Mouse (Mus musculus): ENCODE results near the gene Ascc1. TPM values are rescaled to one million over a fixed set of nuclear protein-coding genes. Genes with fewer than 3 reads are reported as not detected.
"Not testable (repeated sequence)": the region's sequence is repeated elsewhere in the genome, so short reads cannot be mapped to it uniquely, and the experiment has no call there.

Ascc1 gene
- polyA plus RNA-seq, 1 experiment from 2014 or later = 34.7 TPM

- peak overlapping the region; percentile 70 for H3K4me3 ChIP-seq
- H3K4me1 ChIP-seq = peaks cover 29% of the 10 kb centered on the region
- H3K36me3 ChIP-seq (replicated peaks) = peaks cover 26% of the 10 kb centered on the region
- not testable (repeated sequence) for H3K27me3 ChIP-seq (ENCODE audit: poor library complexity, severe bottlenecking); H3K27ac ChIP-seq; DNase-seq (ENCODE audit: extremely low spot score, low spot score); H3K9me3 ChIP-seq
- WGBS = 93% methylated on average over 8 of the region's 8 CpGs
These were observed 942 bp upstream of the Ascc1 start for GRCm38 (mm10) chr10:60001663-60002062.

- no peak for DNase-seq (ENCODE audit: extremely low spot score, low spot score)
- H3K9me3 ChIP-seq = no peaks in the 10 kb centered on the region
- H3K27me3 ChIP-seq (ENCODE audit: poor library complexity, severe bottlenecking) = no peaks in the 10 kb centered on the region
- WGBS = 7% methylated on average over 12 of the region's 12 CpGs
- H3K36me3 ChIP-seq (replicated peaks) = peaks cover 23% of the 10 kb centered on the region
- H3K4me3 ChIP-seq = peak overlapping the region; percentile 70
- H3K4me1 ChIP-seq = peaks cover 29% of the 10 kb centered on the region
- H3K27ac ChIP-seq = peak overlapping the region; percentile 96
These were observed 402 bp upstream of the Ascc1 start for GRCm38 (mm10) chr10:60002203-60002602.

DNA sequence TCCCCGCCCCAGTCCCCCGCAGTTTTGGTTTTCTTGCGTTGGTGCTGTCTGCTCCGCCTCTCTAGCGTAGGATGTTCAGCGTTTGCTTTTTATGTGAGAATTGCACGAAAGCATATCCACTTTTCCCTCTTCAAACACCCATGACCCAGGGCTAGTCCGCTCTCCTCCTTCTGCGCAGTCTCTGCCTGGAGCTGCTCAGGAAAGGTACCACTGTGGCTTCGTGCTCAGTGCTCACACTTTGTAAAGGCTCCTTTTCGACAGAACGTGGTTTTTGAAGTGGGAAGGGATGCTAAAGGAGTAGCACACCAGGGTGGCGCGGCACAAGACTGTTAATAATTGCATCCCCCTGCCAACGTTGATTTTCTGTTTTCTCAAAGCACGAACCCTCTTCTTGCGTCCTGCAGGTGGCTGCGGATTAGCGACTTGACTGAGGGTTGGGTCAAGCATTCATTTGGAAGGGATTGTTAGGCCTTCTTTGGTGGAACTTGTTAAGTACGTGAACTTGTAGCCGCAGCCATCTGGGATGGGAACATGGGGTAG, 678 bp downstream of the Ascc1 start:
- Histone ChIP-seq H3K4me3 (peak overlapping the region; percentile 70), H3K27me3 (ENCODE audit: poor library complexity, severe bottlenecking) (no peaks in the 10 kb centered on the region), H3K36me3 (replicated peaks) (peaks cover 34% of the 10 kb centered on the region), H3K4me1 (peaks cover 29% of the 10 kb centered on the region), H3K9me3 (no peaks in the 10 kb centered on the region), H3K27ac (peak overlapping the region; percentile 96)
- WGBS = under 1% methylated on average over 21 of the region's 21 CpGs
- DNase-seq (ENCODE audit: extremely low spot score, low spot score) = no peak

DNA sequence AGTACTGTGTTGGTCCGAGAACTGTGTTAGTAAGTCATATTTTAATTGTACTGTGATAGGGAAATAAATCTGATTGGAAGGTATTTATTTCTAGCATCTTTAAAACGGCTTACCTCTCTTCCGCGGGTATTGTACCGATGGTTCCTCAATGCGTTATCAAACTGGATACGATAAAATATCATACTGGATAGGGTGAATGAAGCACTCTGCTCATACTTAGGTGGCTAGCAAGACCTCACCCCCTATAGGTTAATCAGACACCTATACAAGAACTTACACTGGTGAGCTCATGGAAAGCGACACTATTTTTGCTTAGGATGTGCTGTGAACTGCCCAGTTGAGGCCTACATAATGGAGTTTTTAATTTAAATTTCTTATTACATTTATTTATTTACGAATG, 1.2 kb downstream of the Ascc1 start:
- H3K4me3 ChIP-seq = peak overlapping the region; percentile 70
- peaks cover 29% of the 10 kb centered on the region for H3K4me1 ChIP-seq
- no peaks in the 10 kb centered on the region for H3K27me3 ChIP-seq (ENCODE audit: poor library complexity, severe bottlenecking)
- DNase-seq (ENCODE audit: extremely low spot score, low spot score) = no peak
- peak overlapping the region; percentile 96 for H3K27ac ChIP-seq
- peaks cover 40% of the 10 kb centered on the region for H3K36me3 ChIP-seq (replicated peaks)
- 78% methylated on average over 9 of the region's 9 CpGs for WGBS
- no peaks in the 10 kb centered on the region for H3K9me3 ChIP-seq

- no peak for DNase-seq (ENCODE audit: extremely low spot score, low spot score)
- H3K4me1 ChIP-seq = peaks cover 29% of the 10 kb centered on the region
- no peaks in the 10 kb centered on the region for H3K27me3 ChIP-seq (ENCODE audit: poor library complexity, severe bottlenecking)
- WGBS = 62% methylated on average over 2 of the region's 2 CpGs
- no peaks in the 10 kb centered on the region for H3K9me3 ChIP-seq
- H3K36me3 ChIP-seq (replicated peaks) = peaks cover 36% of the 10 kb centered on the region
- H3K27ac ChIP-seq = no peak overlapping the region
- no peak overlapping the region for H3K4me3 ChIP-seq
These were observed 2.7 kb downstream of the Ascc1 start for GRCm38 (mm10) chr10:60005264-60005663.

DNA sequence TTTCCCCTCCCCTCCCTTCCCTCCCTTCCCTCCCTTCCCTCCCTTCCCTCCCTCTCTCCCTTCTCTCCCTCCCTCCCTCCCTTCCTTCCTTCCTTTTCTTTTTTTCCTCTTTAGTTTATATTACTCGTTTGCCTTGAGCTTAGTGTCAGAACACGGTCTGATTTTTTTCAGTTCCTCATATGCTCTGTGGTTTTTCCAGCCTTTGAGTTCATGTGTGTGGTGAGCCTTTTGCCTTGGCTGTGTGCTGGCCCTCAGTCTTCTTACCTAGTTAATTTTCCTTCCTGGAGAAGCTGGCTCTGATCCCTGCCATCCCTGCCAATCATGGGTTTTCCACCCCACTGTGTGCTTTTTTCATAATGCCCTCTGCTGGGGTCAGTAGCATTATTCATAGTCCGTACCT, 6.5 kb downstream of the Ascc1 start:
- Histone ChIP-seq H3K27me3 (ENCODE audit: poor library complexity, severe bottlenecking) (no peaks in the 10 kb centered on the region), H3K9me3 (no peaks in the 10 kb centered on the region), H3K4me3 (no peak overlapping the region), H3K4me1 (peaks cover 5% of the 10 kb centered on the region), H3K36me3 (replicated peaks) (peaks cover 43% of the 10 kb centered on the region), H3K27ac (no peak overlapping the region)
- WGBS = 97% methylated on average over 3 of the region's 3 CpGs
- DNase-seq (ENCODE audit: extremely low spot score, low spot score) = no peak

- WGBS = 94% methylated on average over 6 of the region's 6 CpGs
- Histone ChIP-seq H3K36me3 (replicated peaks) (peaks cover 55% of the 10 kb centered on the region), H3K4me1 (no peaks in the 10 kb centered on the region)
These were observed 13.6 kb downstream of the Ascc1 start for GRCm38 (mm10) chr10:60016223-60016622.

DNA sequence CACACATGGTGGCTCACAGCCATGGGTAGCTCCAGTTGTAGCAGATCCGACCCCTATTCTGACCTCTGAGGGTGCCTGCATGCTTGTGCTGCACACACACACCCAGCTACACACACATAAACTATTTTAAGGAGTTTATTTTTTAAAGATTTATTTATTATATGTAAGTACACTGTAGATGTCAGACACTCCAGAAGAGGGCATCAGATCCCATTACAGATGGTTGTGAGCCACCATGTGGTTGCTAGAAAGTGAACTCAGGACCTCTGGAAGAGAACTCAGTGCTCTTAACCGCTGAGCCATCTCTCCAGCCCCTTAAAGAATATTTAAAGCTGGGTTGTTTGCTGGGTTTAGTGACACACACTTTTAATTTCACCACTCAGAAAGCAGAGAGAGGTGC, 16.7 kb downstream of the Ascc1 start:
- 86% methylated on average over 2 of the region's 2 CpGs for WGBS

More at GRCm38 (mm10) chr10:60016223-60016622, 13.6 kb downstream of the Ascc1 start:
- Histone ChIP-seq H3K9me3 (no peaks in the 10 kb centered on the region), H3K4me3 (no peak overlapping the region), H3K27me3 (ENCODE audit: poor library complexity, severe bottlenecking) (no peaks in the 10 kb centered on the region), H3K27ac (no peak overlapping the region)
- no peak for DNase-seq (ENCODE audit: extremely low spot score, low spot score)

GRCm38 (mm10) chr10:60023751-60024150, 21.1 kb downstream of the Ascc1 start:
- Histone ChIP-seq H3K27ac (no peak overlapping the region), H3K27me3 (ENCODE audit: poor library complexity, severe bottlenecking) (no peaks in the 10 kb centered on the region), H3K4me1 (peaks cover 26% of the 10 kb centered on the region), H3K36me3 (replicated peaks) (peaks cover 30% of the 10 kb centered on the region), H3K9me3 (no peaks in the 10 kb centered on the region), H3K4me3 (no peak overlapping the region)
- no peak for DNase-seq (ENCODE audit: extremely low spot score, low spot score)
- 94% methylated on average over 1 of the region's 1 CpGs for WGBS

More for the DNA sequence above, 16.7 kb downstream of the Ascc1 start:
- H3K9me3 ChIP-seq = no peaks in the 10 kb centered on the region
- H3K36me3 ChIP-seq (replicated peaks) = peaks cover 56% of the 10 kb centered on the region
- DNase-seq (ENCODE audit: extremely low spot score, low spot score) = no peak
- no peaks in the 10 kb centered on the region for H3K27me3 ChIP-seq (ENCODE audit: poor library complexity, severe bottlenecking)
- H3K4me1 ChIP-seq = no peaks in the 10 kb centered on the region
- no peak overlapping the region for H3K4me3 ChIP-seq
- H3K27ac ChIP-seq = no peak overlapping the region

DNA sequence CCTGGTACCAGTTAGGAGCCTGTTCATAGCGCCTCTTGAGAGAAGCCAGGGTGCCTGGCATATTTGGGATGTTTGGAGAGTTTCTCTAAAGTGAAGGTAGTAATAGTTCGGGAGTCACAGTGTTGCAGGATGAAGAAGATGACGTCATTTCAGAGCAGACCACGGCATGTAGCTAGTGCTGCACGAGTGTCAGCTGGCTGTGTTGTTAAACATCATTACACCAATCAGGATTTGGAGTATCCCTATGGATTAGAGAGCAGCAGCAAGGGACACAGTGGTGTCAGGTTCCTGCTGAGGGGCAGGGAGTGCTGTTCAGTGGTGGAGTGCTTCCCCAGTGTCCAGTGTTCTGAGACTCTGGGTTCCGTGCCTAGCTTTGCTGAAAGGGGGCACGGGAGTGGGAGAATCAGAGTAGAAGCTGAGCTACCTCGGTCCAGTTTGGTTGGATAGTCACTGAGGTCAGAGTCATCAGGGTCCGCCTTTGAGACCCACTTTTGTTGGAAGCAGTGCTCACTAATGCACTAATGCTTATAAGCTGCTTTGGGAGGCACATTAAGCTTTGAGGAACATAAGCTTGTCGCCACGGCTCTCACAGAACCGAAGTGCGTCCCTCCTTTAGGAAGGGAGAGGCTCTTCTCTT, 24.3 kb downstream of the Ascc1 start:
- Histone ChIP-seq H3K4me3 (no peak overlapping the region), H3K27ac (peak overlapping the region; percentile 27; the same call in 1 of the 2 replicates), H3K27me3 (ENCODE audit: poor library complexity, severe bottlenecking) (no peaks in the 10 kb centered on the region), H3K4me1 (peaks cover 36% of the 10 kb centered on the region), H3K9me3 (no peaks in the 10 kb centered on the region), H3K36me3 (replicated peaks) (peaks cover 14% of the 10 kb centered on the region; the same call in 1 of the 2 replicates)
- 54% methylated on average over 13 of the region's 13 CpGs for WGBS
- DNase-seq (ENCODE audit: extremely low spot score, low spot score) = no peak

GRCm38 (mm10) chr10:60027619-60028084, 25.0 kb downstream of the Ascc1 start:
- no peaks in the 10 kb centered on the region for H3K9me3 ChIP-seq
- WGBS = 74% methylated on average over 2 of the region's 2 CpGs
- no peak overlapping the region for H3K4me3 ChIP-seq
- H3K36me3 ChIP-seq (replicated peaks) = 0 out of 2 replicates have a peak, but pooled peaks cover 8% of the 10 kb centered on the region
- H3K27me3 ChIP-seq (ENCODE audit: poor library complexity, severe bottlenecking) = no peaks in the 10 kb centered on the region
- no peak for DNase-seq (ENCODE audit: extremely low spot score, low spot score)
- H3K4me1 ChIP-seq = peaks cover 44% of the 10 kb centered on the region
- H3K27ac ChIP-seq = no peak overlapping the region; the same call in 1 of the 2 replicates

DNA sequence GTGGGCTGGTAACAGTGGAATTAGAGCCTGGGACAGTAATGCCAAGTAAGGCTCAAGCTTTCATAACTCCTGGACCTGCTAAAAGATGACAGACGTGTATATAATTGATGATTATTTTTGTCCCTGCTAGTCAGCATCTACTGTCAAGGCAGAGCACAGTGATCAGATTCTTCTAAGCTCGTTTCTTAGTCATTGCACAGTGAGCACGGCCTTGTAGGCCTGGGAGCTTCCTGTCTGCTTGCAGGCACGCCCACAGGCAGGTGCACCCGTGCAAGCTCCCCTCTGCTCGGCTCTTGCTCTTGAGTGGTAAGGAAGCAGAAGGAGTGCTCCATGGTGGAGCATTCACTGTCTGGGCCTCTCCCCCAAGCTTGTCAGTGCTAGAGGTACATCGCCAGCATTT, 25.6 kb downstream of the Ascc1 start:
- H3K27me3 ChIP-seq (ENCODE audit: poor library complexity, severe bottlenecking) = no peaks in the 10 kb centered on the region
- H3K4me1 ChIP-seq = peaks cover 49% of the 10 kb centered on the region
- H3K27ac ChIP-seq = peak overlapping the region; percentile 27; the same call in 1 of the 2 replicates
- H3K36me3 ChIP-seq (replicated peaks) = 0 out of 2 replicates have a peak, but pooled peaks cover 7% of the 10 kb centered on the region
- no peaks in the 10 kb centered on the region for H3K9me3 ChIP-seq
- H3K4me3 ChIP-seq = no peak overlapping the region
- DNase-seq (ENCODE audit: extremely low spot score, low spot score) = no peak
- 81% methylated on average over 7 of the region's 7 CpGs for WGBS

- DNase-seq (ENCODE audit: extremely low spot score, low spot score) = no peak
- H3K36me3 ChIP-seq (replicated peaks) = no peaks in the 10 kb centered on the region
- peak overlapping the region; percentile 27; the same call in 1 of the 2 replicates for H3K27ac ChIP-seq
- WGBS = 84% methylated on average over 7 of the region's 7 CpGs
- H3K9me3 ChIP-seq = no peaks in the 10 kb centered on the region
- no peak overlapping the region for H3K4me3 ChIP-seq
- H3K4me1 ChIP-seq = peaks cover 52% of the 10 kb centered on the region
- no peaks in the 10 kb centered on the region for H3K27me3 ChIP-seq (ENCODE audit: poor library complexity, severe bottlenecking)
These were observed 26.4 kb downstream of the Ascc1 start for GRCm38 (mm10) chr10:60028979-60029378.
